Mouse (Mus musculus) left cerebral cortex, adult 2 months (tissue): Measurements from ENCODE around the gene Btd. TPM values are rescaled to one million over a fixed set of nuclear protein-coding genes. Genes with fewer than 3 reads are reported as not detected.
A peak's percentile ranks its signal among the peaks of the same experiment; 100 is the strongest.

Experiments
- DNase-seq, 2 experiments: peaks; one replicate each; pipeline ENCODE4 v3.0.0; 2021 to 2022; ENCODE audit warnings: low spot score in 2 of 2, mixed read lengths in 1 of 2; ENCODE audit errors: extremely low spot score in 1 of 2
- H3K27ac ChIP-seq: fragments of 200-600 bp; 2 replicates; pipeline ENCODE4 v1.8.1; 2022
- H3K4me3 ChIP-seq: fragments of 200-600 bp; 2 replicates; pipeline ENCODE4 v1.8.1; 2022
- CTCF ChIP-seq: fragments of 200-600 bp; IDR thresholded peaks from 2 replicates; pipeline ENCODE4 v1.8.1; 2022; ENCODE audit warnings: antibody characterized with exemption, mild to moderate bottlenecking, moderate library complexity
- intact Hi-C: fragments of 180-260 bp; cut with DNase I; formaldehyde crosslinking; loops from one replicate; pipeline ENCODE4 v1.15.1; 2025
- total RNA-seq, 2 experiments: library from RNA; stranded (reverse); gene quantifications; 2 replicates each; pipeline ENCODE4 v1.2.3; 2021

Btd gene
- total RNA-seq, 2 experiments from 2014 or later: 8.4 to 8.8 TPM

DNA sequence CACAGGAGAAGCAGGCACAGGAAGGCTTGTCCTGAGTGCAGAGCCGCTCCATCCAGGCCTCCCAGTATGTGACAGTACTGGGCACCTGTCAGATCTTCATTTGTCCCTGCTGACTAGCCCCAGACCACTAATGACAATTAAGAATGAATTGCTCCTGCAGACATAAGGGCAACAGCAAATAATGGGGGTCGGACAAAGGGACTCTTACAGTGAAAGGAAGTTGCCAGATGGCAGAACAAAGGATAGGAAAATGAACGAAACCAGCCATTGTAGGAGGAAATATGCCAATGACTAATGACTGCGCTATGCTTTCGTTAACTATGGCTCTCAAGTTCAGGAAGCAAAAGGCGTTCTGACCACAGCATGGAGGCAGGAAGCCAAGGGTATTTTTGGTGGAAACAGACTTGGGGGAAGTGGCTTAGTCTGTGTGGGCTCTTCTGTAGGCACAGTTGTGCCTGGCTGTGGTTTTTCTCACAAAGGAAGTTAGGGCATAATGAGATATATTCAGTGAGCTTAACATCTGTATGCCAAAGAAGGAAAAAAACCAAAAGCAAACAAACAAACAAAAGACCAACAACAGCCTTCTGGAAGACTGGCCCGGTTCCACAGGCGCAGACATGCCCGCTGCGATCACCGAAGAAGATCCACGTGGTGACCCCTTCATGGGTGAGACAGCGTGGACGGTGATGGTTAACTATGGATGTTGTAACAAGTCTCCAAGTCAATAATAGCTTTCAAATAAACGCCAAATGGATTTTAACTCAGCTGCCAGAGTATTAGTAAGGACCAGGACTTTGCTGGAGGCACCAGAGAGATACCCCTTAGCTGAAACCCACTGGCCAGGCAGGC lies 29.0 kb downstream of the Btd start:
- no peak for DNase-seq
- peak overlapping the region; percentile 27 for H3K4me3 ChIP-seq
- no peak for TF ChIP-seq CTCF
- intact Hi-C loops: loop anchor here (2.0 kb wide), 1 partner anchor 59 kb away; no protein-coding TSS in a partner anchor
- H3K27ac ChIP-seq: peak overlapping the region; percentile 87

DNA sequence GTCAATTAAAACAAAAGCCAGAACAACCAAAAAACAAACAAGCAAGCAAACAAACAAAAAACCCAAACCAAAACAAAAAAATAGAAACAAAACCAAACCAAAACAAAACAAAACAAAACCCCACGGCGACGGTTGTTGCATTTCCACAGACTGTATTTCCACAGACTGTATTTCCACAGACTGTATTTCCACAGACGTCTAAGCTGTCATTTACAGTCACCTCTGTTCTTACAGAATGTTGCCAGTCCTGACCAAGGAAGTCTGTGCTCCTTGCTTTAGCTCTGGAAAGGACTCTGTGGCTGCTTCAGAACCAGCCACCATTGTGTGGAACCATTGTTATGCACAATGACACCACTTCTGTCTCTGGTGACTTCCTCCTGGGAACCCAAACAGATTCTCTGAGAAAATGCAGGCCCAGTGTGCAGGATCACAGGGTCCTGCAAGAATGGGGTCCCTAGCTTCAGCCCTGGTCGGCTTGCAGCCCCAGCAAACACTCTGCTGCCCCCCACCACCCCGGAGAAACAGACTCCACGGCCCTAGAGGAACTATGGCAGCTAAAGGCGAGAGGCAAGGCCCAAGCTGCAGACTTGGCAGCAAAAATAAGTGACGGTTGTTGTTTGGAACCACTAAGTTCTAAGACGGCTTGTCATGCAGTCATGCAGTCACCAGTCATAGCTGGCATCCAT lies 30.9 kb downstream of the Btd start:
- intact Hi-C loops: no loop called here
- no peak for DNase-seq
- TF ChIP-seq CTCF: no peak

DNA sequence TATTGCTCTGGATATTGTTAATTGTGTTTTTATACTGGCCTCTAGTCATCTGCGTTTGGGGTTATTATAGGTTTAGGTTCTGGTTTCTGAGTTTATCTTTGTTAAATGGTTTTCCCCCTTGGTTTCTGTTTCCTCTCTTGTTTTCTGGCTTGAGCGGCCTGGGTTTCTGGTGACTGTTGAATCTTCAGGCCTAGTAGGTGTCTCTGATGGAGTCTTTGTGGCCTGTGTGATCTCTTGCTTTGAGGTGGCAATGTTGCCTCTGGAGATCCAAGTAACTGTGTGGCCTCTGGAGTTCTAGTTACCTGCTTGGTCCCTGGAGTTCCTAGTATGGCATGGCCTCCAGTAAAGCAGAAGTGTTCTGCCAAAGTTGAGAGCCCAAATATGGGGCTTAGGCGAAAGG lies 39.8 kb downstream of the Btd start:
- H3K27ac ChIP-seq: no peak overlapping the region
- intact Hi-C loops: no loop called here
- DNase-seq: no peak
- no peak for TF ChIP-seq CTCF
- H3K4me3 ChIP-seq: no peak overlapping the region

More for the DNA sequence above, 30.9 kb downstream of the Btd start:
- Histone ChIP-seq H3K4me3 (no peak overlapping the region), H3K27ac (no peak overlapping the region)

DNA sequence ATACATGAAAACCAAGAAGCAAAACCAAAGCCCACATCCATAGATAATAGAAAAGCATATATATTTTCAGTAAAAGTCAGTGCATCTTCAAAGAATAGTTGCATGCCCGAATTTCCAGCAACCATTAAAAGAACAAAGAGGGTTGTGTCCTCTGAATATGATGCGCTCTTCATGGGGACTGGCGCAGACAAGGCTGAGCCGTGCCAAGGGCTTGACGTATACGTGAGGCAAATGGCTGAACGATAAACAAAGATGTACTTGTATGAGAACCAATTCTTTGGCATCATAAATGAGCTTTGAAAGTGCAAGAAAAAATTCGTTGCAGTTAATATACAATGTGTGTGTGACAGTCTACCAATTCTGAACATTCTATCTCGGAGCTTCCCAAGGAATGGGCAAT lies 40.5 kb downstream of the Btd start:
- intact Hi-C loops: no loop called here
- peak overlapping the region; percentile 55; the same call in 1 of the 2 replicates for H3K27ac ChIP-seq
- no peak for TF ChIP-seq CTCF
- no peak for DNase-seq
- H3K4me3 ChIP-seq: no peak overlapping the region

DNA sequence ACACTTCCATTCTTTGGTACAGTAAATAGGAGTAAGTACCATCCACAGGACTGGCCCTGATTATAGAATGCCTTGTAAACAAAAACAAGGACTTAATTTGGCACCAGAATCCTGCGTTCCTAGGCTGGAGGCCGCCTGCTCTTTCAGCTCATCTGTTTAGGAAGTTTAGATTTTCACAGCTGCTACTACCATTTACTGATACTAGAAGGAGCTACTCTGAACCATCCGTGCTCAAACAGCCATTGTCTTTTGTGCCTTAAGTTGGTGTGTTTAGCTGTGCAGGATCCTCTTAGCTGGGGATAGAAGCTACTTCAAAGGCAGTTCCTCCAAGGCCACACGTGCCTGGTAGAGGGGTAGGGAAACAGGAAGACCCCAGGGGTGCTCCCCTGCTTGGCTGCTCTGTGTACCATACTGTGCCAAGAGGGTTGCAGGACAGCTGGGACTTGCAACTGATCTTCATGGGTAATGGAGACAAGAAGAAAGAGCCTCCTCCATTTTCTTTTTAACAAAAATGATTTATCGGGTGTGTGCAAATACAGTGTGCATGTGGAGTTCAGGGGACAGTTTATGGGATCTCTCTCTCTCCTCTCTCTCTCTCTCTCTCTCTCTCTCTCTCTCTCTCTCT lies 41.2 kb downstream of the Btd start:
- intact Hi-C loops: no loop called here
- DNase-seq: no peak
- Histone ChIP-seq H3K4me3 (no peak overlapping the region), H3K27ac (peak overlapping the region; percentile 55; the same call in 1 of the 2 replicates)
- TF ChIP-seq CTCF: no peak

DNA sequence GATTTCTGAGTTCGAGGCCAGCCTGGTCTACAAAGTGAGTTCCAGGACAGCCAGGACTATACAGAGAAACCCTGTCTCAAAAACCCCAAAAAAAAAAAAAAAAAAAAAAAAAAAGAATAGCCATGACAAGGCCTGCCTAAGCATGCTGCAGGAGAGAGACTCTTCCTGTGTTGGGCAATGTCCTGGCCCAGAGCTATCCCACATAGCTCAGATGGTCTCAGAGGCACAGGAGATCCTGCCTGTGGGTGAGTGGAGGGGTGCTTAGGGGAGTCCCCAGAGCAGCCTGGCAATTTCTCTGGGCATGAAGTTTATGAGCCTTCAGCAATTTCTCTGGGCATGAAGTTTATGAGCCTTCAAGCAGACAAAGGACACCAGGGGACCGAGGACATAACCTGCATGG lies 42.8 kb downstream of the Btd start:
- TF ChIP-seq CTCF: no peak
- Histone ChIP-seq H3K27ac (no peak overlapping the region), H3K4me3 (no peak overlapping the region)
- no peak for DNase-seq
- intact Hi-C loops: no loop called here

DNA sequence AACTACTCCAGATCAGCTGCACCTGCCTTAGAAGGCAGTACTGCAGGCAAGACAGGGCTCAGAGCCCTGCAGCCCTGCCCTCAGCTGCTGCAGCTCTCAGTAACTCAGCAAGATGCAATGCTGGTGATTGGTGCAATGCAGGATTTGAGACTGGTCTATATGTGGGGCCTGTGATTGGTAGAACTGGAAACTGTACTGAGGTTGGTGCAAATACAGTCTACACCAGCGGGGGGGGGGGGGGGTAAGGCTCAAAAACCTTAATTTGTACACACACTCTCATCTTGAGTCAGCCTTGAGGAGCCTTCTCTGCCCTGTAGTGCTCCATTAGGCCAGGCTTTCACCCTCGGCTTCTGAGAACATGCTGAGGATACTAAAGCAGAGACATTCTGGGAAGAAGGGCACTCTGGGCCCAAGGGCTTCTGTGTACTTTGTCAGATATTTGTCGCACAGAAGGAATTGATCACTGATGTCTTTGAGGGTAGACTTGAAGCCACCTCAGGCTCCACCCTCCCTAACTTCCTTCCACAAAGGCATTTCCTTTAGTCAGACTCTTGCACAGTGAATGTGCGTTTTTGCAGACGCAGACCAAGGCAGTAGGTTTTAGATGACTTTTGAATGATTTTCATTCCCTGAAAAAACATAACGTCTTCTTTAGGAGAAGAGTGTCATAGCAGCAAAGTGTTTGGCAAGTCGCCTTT lies 43.7 kb downstream of the Btd start:
- intact Hi-C loops: no loop called here
- no peak for TF ChIP-seq CTCF
- Histone ChIP-seq H3K27ac (no peak overlapping the region), H3K4me3 (no peak overlapping the region)
- DNase-seq: no peak

DNA sequence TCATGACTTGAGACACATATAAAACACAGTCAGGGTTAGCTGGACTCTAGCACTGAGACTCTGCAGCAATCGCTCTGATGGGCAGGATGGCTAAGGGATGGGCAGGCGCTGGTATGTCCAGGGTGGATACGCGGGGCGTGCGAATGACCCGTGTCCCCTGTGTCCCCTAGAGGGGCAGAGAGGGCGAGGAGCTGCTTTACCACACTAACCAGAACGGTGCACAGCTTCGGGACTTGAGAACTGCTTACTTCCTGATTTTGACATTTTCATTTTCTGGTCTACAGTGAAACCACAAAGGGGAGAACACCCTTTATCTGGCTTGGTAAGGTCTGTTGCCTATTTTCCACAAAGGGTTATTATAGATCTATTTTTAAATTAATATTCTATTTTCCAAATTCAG lies 44.9 kb downstream of the Btd start:
- H3K4me3 ChIP-seq: no peak overlapping the region
- H3K27ac ChIP-seq: no peak overlapping the region
- TF ChIP-seq CTCF: no peak
- intact Hi-C loops: no loop called here
- no peak for DNase-seq

DNA sequence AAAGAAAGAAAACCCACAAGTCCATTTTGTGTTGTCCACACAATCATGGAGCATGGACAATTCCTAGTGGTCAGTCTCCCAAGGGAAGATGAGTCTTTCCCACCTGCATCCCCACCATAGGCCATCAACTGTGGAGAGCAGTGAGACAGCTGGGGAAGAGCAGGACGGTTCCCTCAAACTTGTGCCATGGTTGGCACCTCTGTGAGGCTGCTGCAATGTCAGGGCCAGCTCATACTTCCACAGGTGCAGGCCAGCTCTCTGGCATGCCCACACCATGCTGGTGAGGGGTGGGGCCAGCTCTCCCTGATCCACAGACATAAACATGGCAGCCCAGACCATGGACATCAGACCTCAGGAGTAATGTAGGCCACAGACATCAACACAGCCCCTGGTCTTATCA lies 45.4 kb downstream of the Btd start:
- Histone ChIP-seq H3K27ac (no peak overlapping the region), H3K4me3 (no peak overlapping the region)
- no peak for TF ChIP-seq CTCF
- intact Hi-C loops: no loop called here
- DNase-seq: no peak

DNA sequence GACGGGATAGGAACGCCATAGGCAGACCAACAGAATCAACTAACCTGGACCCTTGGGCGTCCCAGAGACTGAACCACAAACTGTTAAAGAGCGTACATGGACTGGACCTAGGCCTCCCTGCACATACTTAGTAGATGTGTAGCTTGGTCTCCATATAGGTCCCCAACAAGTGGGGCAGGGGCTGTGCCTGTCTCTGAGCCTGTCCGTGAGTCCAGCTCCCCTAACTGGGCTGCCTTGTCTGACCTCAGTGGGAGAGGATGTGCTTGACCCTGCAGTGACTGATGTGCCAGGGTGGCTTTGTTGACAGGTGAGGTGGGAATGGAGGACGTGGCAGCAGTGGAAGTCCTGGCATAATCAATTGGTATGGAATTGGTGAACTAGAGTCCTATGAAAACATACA lies 51.7 kb downstream of the Btd start:
- H3K4me3 ChIP-seq: no peak overlapping the region
- H3K27ac ChIP-seq: no peak overlapping the region
- no peak for DNase-seq
- intact Hi-C loops: no loop called here
- TF ChIP-seq CTCF: no peak

DNA sequence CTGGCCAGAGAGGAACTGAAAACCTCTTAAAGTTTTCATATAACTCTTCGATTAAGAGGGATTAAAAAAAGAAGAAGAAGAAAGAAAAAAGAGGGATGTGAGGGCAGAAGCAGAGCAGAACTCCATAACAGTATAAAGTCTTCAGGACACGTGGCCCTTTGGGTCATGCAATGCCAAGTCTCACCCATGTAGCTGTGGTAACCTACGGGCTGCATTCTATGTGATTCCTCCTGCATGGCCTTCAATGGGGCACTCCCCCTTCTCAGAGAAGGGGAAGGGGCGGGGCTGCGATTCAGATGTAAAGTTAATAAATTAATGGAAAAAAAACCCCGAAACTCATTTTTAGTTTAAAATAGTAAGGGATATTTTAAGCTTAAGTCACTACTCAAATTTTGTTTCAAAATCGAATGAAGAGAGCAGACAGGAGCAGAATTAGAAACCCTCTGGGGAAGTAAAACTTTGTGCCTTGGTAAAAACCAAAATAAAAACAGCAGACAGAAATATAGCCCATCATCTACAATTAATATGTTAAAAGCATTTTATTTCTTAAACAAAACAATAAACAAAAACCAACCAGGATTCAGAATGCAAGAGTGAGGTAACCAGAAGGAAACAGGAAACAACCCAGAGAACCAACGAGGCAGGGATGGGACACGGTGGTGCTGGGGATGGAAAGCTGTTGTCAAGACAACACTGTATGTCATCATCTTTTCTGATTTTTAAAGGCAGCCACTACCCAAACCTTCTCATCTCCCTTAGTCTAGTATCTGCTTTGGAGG lies 55.6 kb downstream of the Btd start:
- intact Hi-C loops: no loop called here
- no peak overlapping the region for H3K4me3 ChIP-seq
- no peak overlapping the region for H3K27ac ChIP-seq
- TF ChIP-seq CTCF: no peak
- no peak for DNase-seq
